Mouse (Mus musculus): ENCODE results near the gene Inpp5k. TPM values are rescaled to one million over a fixed set of nuclear protein-coding genes. Genes with fewer than 3 reads are reported as not detected.
"Not testable (repeated sequence)": the region's sequence is repeated elsewhere in the genome, so short reads cannot be mapped to it uniquely, and the experiment has no call there.

The Inpp5k gene
- polyA plus RNA-seq, 1 experiment from 2014 or later = 17.3 TPM

DNA sequence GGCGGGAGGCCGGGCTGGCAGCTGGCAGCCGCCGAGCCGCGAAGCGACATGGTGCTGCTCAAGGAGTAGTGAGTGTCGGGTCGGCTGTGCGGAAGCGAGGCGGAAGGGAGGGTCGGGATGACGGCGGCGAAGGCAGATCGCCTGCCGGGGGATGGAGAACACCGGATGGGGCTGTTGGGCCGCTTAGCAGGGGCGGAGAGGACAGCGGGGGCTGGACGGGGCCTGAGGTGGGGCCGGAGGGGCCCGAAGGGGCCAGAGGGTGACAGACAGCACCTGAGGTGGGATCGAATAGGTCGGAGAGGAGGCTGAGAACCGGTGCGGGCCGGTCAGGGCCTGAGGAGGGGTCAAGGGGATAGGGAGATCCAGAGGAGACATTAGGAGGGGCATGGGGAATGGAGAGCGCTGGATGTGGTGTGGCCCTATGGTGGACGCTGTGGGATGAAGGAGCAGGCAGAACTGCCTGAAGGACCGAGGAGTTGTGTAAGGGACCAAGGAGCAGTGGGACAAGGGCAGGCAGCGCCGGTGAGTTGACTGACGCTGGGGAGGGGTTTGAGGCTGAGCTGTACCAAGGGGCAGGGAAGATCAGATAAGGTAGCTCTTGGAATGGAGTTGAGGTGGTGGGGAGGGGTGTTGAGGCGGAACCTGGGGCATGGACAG is 42.4 kb upstream of the Inpp5k start:
- H3K27ac ChIP-seq (replicated peaks; ENCODE audit: low read depth, low read length) = peak overlapping the region; percentile 77
- no peaks in the 10 kb centered on the region for H3K27me3 ChIP-seq (ENCODE audit: control insufficient read depth, insufficient read depth, low read length)
- DNase-seq (ENCODE audit: low spot score) = peak; percentile 46
- H3K36me3 ChIP-seq (replicated peaks; ENCODE audit: control insufficient read depth, insufficient read depth, low read depth, low read length) = no peaks in the 10 kb centered on the region
- H3K4me1 ChIP-seq (ENCODE audit: control insufficient read depth, insufficient read depth, low read length) = peaks cover 3% of the 10 kb centered on the region; the same call in 1 of the 2 replicates
- H3K9me3 ChIP-seq (replicated peaks; ENCODE audit: control insufficient read depth, low read length) = no peaks in the 10 kb centered on the region
- WGBS = under 1% methylated on average over 37 of the region's 37 CpGs
- peak; percentile 82 for ATAC-seq (replicated peaks; ENCODE audit: insufficient number of reproducible peaks, low FRiP score, low TSS enrichment, low read depth)
- peak overlapping the region; percentile 95 for H3K4me2 ChIP-seq (ENCODE audit: low read depth, low read length)
- H3K4me3 ChIP-seq (ENCODE audit: low read depth, low read length) = peak overlapping the region; percentile 92
- H3K9ac ChIP-seq (replicated peaks; ENCODE audit: low read length) = peak overlapping the region; percentile 86

DNA sequence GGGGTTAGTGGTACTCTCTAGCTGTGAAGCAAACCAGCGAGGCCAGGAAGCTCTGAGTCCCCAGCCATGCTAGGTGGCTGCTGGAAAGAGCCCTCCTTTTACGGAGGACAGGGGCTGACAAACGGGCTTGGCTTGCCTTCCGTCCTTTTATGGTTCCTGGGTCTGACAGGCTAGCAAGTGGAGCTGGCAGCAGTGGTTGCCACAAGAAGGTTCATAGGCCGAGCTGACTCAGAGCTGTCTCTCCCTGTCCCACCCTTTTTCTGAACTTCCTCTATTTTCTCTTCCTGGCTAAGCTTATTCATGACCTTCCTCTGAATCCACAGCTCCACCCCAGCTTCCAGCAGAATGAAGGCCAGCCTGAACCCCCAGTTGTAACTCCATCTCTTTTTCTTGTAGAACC is 38.2 kb upstream of the Inpp5k start:
- 92% methylated on average over 5 of the region's 5 CpGs for WGBS
- Histone ChIP-seq H3K27ac (replicated peaks; ENCODE audit: low read depth, low read length) (no peak overlapping the region), H3K4me3 (ENCODE audit: low read depth, low read length) (no peak overlapping the region), H3K9me3 (replicated peaks; ENCODE audit: control insufficient read depth, low read length) (no peaks in the 10 kb centered on the region), H3K4me1 (ENCODE audit: control insufficient read depth, insufficient read depth, low read length) (peaks cover 3% of the 10 kb centered on the region; the same call in 1 of the 2 replicates), H3K4me2 (ENCODE audit: low read depth, low read length) (no peak overlapping the region), H3K27me3 (ENCODE audit: control insufficient read depth, insufficient read depth, low read length) (no peaks in the 10 kb centered on the region), H3K36me3 (replicated peaks; ENCODE audit: control insufficient read depth, insufficient read depth, low read depth, low read length) (no peaks in the 10 kb centered on the region), H3K9ac (replicated peaks; ENCODE audit: low read length) (no peak overlapping the region)
- ATAC-seq (replicated peaks; ENCODE audit: insufficient number of reproducible peaks, low FRiP score, low TSS enrichment, low read depth) (no peak), DNase-seq (ENCODE audit: low spot score) (no peak)

GRCm38 (mm10) chr11:75594431-75594830 is 36.4 kb upstream of the Inpp5k start:
- H3K36me3 ChIP-seq (replicated peaks; ENCODE audit: control insufficient read depth, insufficient read depth, low read depth, low read length) = 0 out of 2 replicates have a peak, but pooled peaks cover 3% of the 10 kb centered on the region
- ATAC-seq (replicated peaks; ENCODE audit: insufficient number of reproducible peaks, low FRiP score, low TSS enrichment, low read depth) (no peak), DNase-seq (ENCODE audit: low spot score) (no peak)
- H3K9ac ChIP-seq (replicated peaks; ENCODE audit: low read length) = no peak overlapping the region
- H3K9me3 ChIP-seq (replicated peaks; ENCODE audit: control insufficient read depth, low read length) = no peaks in the 10 kb centered on the region
- H3K27me3 ChIP-seq (ENCODE audit: control insufficient read depth, insufficient read depth, low read length) = no peaks in the 10 kb centered on the region
- H3K4me3 ChIP-seq (ENCODE audit: low read depth, low read length) = no peak overlapping the region
- no peak overlapping the region for H3K27ac ChIP-seq (replicated peaks; ENCODE audit: low read depth, low read length)
- H3K4me2 ChIP-seq (ENCODE audit: low read depth, low read length) = no peak overlapping the region
- H3K4me1 ChIP-seq (ENCODE audit: control insufficient read depth, insufficient read depth, low read length) = no peaks in the 10 kb centered on the region
- WGBS = 85% methylated on average over 9 of the region's 9 CpGs

DNA sequence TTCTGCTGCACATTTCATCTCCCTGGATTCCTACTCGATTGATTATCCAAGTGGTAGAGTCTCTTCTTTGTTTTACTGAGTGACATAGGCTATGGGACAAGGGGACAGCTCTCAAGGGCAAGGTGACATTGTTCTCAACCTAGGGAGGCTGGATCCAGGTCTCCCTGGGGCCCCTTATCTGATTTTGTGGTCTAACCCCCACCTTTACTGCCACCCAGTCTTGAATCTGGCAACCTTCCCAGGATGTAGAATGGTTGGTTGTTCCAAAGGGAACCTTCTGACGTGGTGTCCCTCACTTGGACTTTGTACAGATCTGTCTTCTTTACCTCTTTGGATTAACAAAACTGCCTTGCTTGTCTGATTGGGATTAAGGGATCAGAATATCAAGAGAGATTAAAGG is 35.4 kb upstream of the Inpp5k start:
- Histone ChIP-seq H3K9ac (replicated peaks; ENCODE audit: low read length) (no peak overlapping the region), H3K36me3 (replicated peaks; ENCODE audit: control insufficient read depth, insufficient read depth, low read depth, low read length) (0 out of 2 replicates have a peak, but pooled peaks cover 3% of the 10 kb centered on the region), H3K27ac (replicated peaks; ENCODE audit: low read depth, low read length) (no peak overlapping the region), H3K4me2 (ENCODE audit: low read depth, low read length) (no peak overlapping the region), H3K4me1 (ENCODE audit: control insufficient read depth, insufficient read depth, low read length) (no peaks in the 10 kb centered on the region), H3K4me3 (ENCODE audit: low read depth, low read length) (no peak overlapping the region), H3K27me3 (ENCODE audit: control insufficient read depth, insufficient read depth, low read length) (no peaks in the 10 kb centered on the region), H3K9me3 (replicated peaks; ENCODE audit: control insufficient read depth, low read length) (no peaks in the 10 kb centered on the region)
- ATAC-seq (replicated peaks; ENCODE audit: insufficient number of reproducible peaks, low FRiP score, low TSS enrichment, low read depth) (no peak), DNase-seq (ENCODE audit: low spot score) (no peak)
- 74% methylated on average over 2 of the region's 2 CpGs for WGBS

- Histone ChIP-seq H3K36me3 (replicated peaks; ENCODE audit: control insufficient read depth, insufficient read depth, low read depth, low read length) (peaks cover 3% of the 10 kb centered on the region; the same call in 1 of the 2 replicates), H3K4me2 (ENCODE audit: low read depth, low read length) (no peak overlapping the region), H3K27ac (replicated peaks; ENCODE audit: low read depth, low read length) (no peak overlapping the region), H3K9ac (replicated peaks; ENCODE audit: low read length) (no peak overlapping the region), H3K9me3 (replicated peaks; ENCODE audit: control insufficient read depth, low read length) (no peaks in the 10 kb centered on the region), H3K4me3 (ENCODE audit: low read depth, low read length) (no peak overlapping the region), H3K4me1 (ENCODE audit: control insufficient read depth, insufficient read depth, low read length) (no peaks in the 10 kb centered on the region), H3K27me3 (ENCODE audit: control insufficient read depth, insufficient read depth, low read length) (no peaks in the 10 kb centered on the region)
- DNase-seq (ENCODE audit: low spot score) = no peak
- ATAC-seq (replicated peaks; ENCODE audit: insufficient number of reproducible peaks, low FRiP score, low TSS enrichment, low read depth) = no peak
- 67% methylated on average over 7 of the region's 7 CpGs for WGBS
These were observed 35.0 kb upstream of the Inpp5k start for GRCm38 (mm10) chr11:75595816-75596215.

DNA sequence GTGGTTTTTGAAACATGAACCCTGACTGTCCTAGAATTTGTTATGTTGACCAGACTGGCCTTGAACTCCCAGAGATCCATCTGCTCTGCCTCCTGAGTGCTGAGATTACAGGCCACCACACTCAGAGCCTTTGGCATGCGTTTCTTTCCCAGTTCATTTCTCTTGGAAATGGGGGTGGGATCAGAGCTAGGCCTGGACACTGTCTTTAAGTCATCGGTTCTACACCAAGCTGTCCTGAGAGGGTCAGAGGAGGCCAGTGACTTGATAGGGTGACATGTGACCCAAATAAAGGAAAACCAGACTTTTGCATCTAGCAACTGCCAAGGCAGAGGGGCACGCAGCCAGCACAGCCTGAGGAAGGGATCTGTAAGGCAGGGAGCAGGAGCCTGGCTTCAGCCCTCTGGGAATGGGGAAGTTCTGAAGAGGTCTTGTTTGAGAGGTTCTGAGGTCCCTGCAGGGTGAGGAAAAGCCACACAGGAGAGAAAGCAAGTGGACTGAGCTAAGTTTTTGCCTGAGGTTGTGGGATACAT is 34.0 kb upstream of the Inpp5k start:
- no peak overlapping the region for H3K4me2 ChIP-seq (ENCODE audit: low read depth, low read length)
- no peak overlapping the region for H3K9ac ChIP-seq (replicated peaks; ENCODE audit: low read length)
- H3K36me3 ChIP-seq (replicated peaks; ENCODE audit: control insufficient read depth, insufficient read depth, low read depth, low read length) = peaks cover 3% of the 10 kb centered on the region
- no peak overlapping the region for H3K27ac ChIP-seq (replicated peaks; ENCODE audit: low read depth, low read length)
- no peaks in the 10 kb centered on the region for H3K27me3 ChIP-seq (ENCODE audit: control insufficient read depth, insufficient read depth, low read length)
- no peak for ATAC-seq (replicated peaks; ENCODE audit: insufficient number of reproducible peaks, low FRiP score, low TSS enrichment, low read depth)
- H3K9me3 ChIP-seq (replicated peaks; ENCODE audit: control insufficient read depth, low read length) = no peaks in the 10 kb centered on the region
- no peaks in the 10 kb centered on the region for H3K4me1 ChIP-seq (ENCODE audit: control insufficient read depth, insufficient read depth, low read length)
- WGBS = 88% methylated on average over 3 of the region's 3 CpGs
- DNase-seq (ENCODE audit: low spot score) = no peak
- no peak overlapping the region for H3K4me3 ChIP-seq (ENCODE audit: low read depth, low read length)

DNA sequence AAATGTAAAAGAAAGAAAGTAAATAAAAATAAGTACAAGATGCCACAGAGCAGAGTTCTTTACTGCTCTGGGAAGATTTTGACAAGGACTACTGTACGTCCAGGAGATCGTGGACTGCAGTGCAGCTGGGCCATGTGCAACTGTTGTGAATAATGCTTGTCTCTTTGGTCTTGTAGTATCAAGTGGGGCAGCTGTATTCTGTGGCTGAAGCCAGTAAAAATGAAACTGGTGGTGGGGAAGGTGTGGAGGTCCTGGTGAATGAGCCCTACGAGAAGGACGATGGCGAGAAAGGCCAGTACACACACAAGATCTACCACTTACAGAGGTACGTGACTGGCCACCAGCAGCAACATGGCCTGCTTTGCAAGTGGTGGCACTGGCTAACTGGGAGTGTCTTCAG is 32.8 kb upstream of the Inpp5k start:
- no peaks in the 10 kb centered on the region for H3K4me1 ChIP-seq (ENCODE audit: control insufficient read depth, insufficient read depth, low read length)
- no peaks in the 10 kb centered on the region for H3K27me3 ChIP-seq (ENCODE audit: control insufficient read depth, insufficient read depth, low read length)
- DNase-seq (ENCODE audit: low spot score) = no peak
- H3K4me3 ChIP-seq (ENCODE audit: low read depth, low read length) = no peak overlapping the region
- no peak overlapping the region for H3K27ac ChIP-seq (replicated peaks; ENCODE audit: low read depth, low read length)
- ATAC-seq (replicated peaks; ENCODE audit: insufficient number of reproducible peaks, low FRiP score, low TSS enrichment, low read depth) = no peak
- H3K4me2 ChIP-seq (ENCODE audit: low read depth, low read length) = no peak overlapping the region
- WGBS = 98% methylated on average over 6 of the region's 6 CpGs
- peaks cover 3% of the 10 kb centered on the region for H3K36me3 ChIP-seq (replicated peaks; ENCODE audit: control insufficient read depth, insufficient read depth, low read depth, low read length)
- no peaks in the 10 kb centered on the region for H3K9me3 ChIP-seq (replicated peaks; ENCODE audit: control insufficient read depth, low read length)
- no peak overlapping the region for H3K9ac ChIP-seq (replicated peaks; ENCODE audit: low read length)

DNA sequence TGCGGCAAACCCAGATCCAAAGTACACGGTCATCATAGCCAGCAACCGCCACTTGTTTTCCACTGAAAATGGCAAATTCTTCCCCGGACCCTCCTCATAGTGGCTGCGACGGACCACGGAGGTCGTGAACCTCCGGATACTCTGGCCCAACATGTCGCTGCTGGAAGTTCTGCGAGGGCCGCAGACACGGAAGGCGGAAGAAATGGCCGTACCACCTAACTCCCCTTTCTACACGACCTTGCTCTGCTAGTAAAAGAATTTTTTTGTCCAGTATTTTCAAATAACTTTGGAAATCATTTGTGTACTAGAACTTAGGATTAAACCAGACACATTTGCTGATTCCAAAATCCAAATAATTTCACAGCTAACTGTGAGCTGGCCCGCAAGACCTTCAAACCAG is 31.0 kb upstream of the Inpp5k start:
- not testable (repeated sequence) for ATAC-seq (replicated peaks; ENCODE audit: insufficient number of reproducible peaks, low FRiP score, low TSS enrichment, low read depth); H3K4me2 ChIP-seq (ENCODE audit: low read depth, low read length); H3K36me3 ChIP-seq (replicated peaks; ENCODE audit: control insufficient read depth, insufficient read depth, low read depth, low read length); H3K9ac ChIP-seq (replicated peaks; ENCODE audit: low read length); H3K27me3 ChIP-seq (ENCODE audit: control insufficient read depth, insufficient read depth, low read length); H3K9me3 ChIP-seq (replicated peaks; ENCODE audit: control insufficient read depth, low read length); DNase-seq (ENCODE audit: low spot score); H3K4me1 ChIP-seq (ENCODE audit: control insufficient read depth, insufficient read depth, low read length); H3K27ac ChIP-seq (replicated peaks; ENCODE audit: low read depth, low read length); H3K4me3 ChIP-seq (ENCODE audit: low read depth, low read length)
- 93% methylated on average over 16 of the region's 17 CpGs for WGBS
